Mouse (Mus musculus): ENCODE results near the gene Mdga2. TPM values are rescaled to one million over a fixed set of nuclear protein-coding genes. Genes with fewer than 3 reads are reported as not detected.
A peak's percentile ranks its signal among the peaks of the same experiment; 100 is the strongest.

The Mdga2 gene
- polyA plus RNA-seq, 1 experiment from 2014 or later: 0.33 TPM

DNA sequence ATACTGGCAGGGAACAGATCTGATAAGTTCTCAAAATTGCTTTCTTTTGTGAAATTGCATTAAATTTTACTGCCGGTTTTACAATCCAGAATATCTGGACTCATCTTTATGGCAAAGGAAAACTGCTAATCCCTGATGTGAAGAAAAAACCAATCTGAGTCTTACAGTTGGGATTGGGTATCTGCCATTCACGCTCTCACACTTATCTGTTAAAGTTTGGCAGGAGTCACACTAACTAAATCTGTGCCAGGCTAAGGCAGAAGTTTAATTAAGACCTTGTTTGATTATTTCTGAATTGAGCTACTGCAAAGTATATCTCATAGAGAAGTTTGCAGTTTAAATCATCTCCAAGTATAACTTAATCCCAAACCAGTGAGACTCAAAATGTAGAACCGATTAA, 82.2 kb downstream of the Mdga2 start:
- 77% methylated on average over 3 of the region's 3 CpGs for WGBS
- Histone ChIP-seq H3K27ac (ENCODE audit: low read depth, low read length) (no peak overlapping the region), H3K4me2 (replicated peaks; ENCODE audit: low read depth) (no peak overlapping the region), H3K9ac (ENCODE audit: low read depth, low read length) (no peak overlapping the region), H3K4me3 (ENCODE audit: low read depth, low read length) (no peak overlapping the region), H3K4me1 (replicated peaks; ENCODE audit: control insufficient read depth, insufficient read depth, low read length) (no peaks in the 10 kb centered on the region), H3K27me3 (replicated peaks; ENCODE audit: control insufficient read depth, insufficient read depth, low read length) (peaks cover 9% of the 10 kb centered on the region; the same call in 1 of the 2 replicates), H3K36me3 (ENCODE audit: control insufficient read depth, insufficient read depth) (no peaks in the 10 kb centered on the region), H3K9me3 (ENCODE audit: control insufficient read depth) (peaks cover 7% of the 10 kb centered on the region; the same call in 1 of the 2 replicates)
- no peak for TF ChIP-seq CTCF (IDR thresholded peaks at IDR 0.05; ENCODE audit: low read depth)
- ATAC-seq: no peak

DNA sequence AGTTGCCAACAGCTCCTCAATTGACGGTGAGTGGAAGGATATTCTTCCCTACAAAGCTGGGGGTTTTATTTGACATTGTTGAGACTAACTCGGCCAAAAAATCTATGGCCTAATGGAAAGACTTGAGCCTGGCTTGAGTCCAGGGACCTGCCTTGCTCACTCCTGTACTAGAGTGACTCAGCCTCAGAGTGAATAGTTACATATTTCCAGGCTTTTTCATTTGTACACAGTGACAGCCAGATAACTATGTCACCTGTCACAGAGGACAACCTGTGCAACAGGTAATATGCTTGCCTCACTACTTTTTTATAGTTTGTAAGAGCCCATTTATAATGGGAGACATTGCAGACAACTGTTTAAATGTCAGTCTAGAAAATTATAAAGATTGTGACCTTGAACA, 94.9 kb downstream of the Mdga2 start:
- H3K27ac ChIP-seq (ENCODE audit: low read depth, low read length): no peak overlapping the region
- no peaks in the 10 kb centered on the region for H3K4me1 ChIP-seq (replicated peaks; ENCODE audit: control insufficient read depth, insufficient read depth, low read length)
- no peak overlapping the region for H3K4me3 ChIP-seq (ENCODE audit: low read depth, low read length)
- H3K27me3 ChIP-seq (replicated peaks; ENCODE audit: control insufficient read depth, insufficient read depth, low read length): no peaks in the 10 kb centered on the region
- 44% methylated on average over 2 of the region's 2 CpGs for WGBS
- H3K9me3 ChIP-seq (ENCODE audit: control insufficient read depth): no peaks in the 10 kb centered on the region
- H3K9ac ChIP-seq (ENCODE audit: low read depth, low read length): no peak overlapping the region
- peak; percentile 93 for ATAC-seq
- TF ChIP-seq CTCF (IDR thresholded peaks at IDR 0.05; ENCODE audit: low read depth): no peak
- no peak overlapping the region for H3K4me2 ChIP-seq (replicated peaks; ENCODE audit: low read depth)
- no peaks in the 10 kb centered on the region for H3K36me3 ChIP-seq (ENCODE audit: control insufficient read depth, insufficient read depth)

DNA sequence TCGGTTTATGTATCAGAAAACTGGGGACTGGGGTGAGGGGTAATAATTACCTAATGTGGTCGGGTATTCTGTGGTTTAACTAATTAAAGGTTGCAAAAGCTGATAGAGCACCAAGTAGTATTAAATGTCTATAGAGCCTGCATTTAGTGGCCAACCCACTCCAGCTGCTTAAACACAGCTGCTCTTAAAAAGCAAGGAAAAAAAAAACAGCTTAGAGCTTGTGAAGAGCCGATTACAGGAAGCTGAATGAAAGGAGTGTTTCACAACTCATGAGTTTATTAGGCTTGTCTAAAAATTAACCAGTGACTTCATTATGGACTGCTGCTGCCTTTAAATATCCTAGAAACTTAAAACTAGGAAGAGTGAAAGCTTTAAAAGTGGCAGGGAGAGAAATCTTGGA, 98.5 kb downstream of the Mdga2 start:
- no peak overlapping the region for H3K27ac ChIP-seq (ENCODE audit: low read depth, low read length)
- H3K27me3 ChIP-seq (replicated peaks; ENCODE audit: control insufficient read depth, insufficient read depth, low read length): no peaks in the 10 kb centered on the region
- no peak overlapping the region for H3K4me3 ChIP-seq (ENCODE audit: low read depth, low read length)
- ATAC-seq: peak; percentile 81
- H3K4me2 ChIP-seq (replicated peaks; ENCODE audit: low read depth): peak overlapping the region; percentile 18
- no peak overlapping the region for H3K9ac ChIP-seq (ENCODE audit: low read depth, low read length)
- TF ChIP-seq CTCF (IDR thresholded peaks at IDR 0.05; ENCODE audit: low read depth): no peak
- no peaks in the 10 kb centered on the region for H3K9me3 ChIP-seq (ENCODE audit: control insufficient read depth)
- 21% methylated on average over 3 of the region's 3 CpGs for WGBS
- H3K36me3 ChIP-seq (ENCODE audit: control insufficient read depth, insufficient read depth): no peaks in the 10 kb centered on the region
- no peaks in the 10 kb centered on the region for H3K4me1 ChIP-seq (replicated peaks; ENCODE audit: control insufficient read depth, insufficient read depth, low read length)

DNA sequence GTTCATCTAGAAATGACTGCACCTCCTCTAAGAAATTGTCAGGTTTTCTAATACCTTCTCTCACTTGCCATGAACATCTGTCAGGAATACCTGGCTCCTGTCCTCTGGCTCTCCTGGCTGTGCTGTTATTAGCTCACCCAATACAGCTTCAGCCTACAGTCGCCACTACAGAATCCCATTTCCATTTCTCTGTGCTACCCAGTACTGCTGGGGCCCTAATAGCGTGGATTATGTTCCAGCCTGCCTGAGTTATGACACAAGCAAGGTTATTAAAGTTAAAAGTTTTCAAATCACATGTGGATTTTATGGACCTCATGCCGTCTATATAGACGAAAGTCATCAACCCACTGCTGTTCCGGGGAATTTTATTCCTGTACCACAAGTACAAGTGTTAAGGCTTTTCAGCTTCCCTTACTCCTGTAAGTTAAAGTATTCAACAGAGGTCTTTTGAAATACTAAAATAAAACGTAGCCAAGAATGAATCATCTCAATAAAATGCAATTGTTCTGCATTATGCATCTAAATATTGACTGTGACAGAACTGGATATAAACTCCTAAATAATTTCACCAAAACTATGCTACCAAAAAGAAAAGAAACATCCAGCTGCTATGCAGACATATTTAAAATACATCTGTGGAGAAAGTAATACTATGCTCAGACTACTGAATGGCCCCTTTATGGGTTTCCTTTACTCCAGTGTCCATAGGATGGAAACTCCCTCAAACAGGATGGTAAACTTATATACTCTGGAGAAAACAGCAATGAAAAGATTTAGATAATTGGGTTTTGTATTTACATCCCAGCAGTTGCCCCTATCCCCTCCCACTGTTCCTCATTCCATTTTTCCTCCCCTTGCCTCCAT, 103.5 kb downstream of the Mdga2 start:
- H3K4me1 ChIP-seq (replicated peaks; ENCODE audit: control insufficient read depth, insufficient read depth, low read length): no peaks in the 10 kb centered on the region
- WGBS: 73% methylated on average over 6 of the region's 6 CpGs
- H3K27me3 ChIP-seq (replicated peaks; ENCODE audit: control insufficient read depth, insufficient read depth, low read length): no peaks in the 10 kb centered on the region
- H3K36me3 ChIP-seq (ENCODE audit: control insufficient read depth, insufficient read depth): no peaks in the 10 kb centered on the region
- no peaks in the 10 kb centered on the region for H3K9me3 ChIP-seq (ENCODE audit: control insufficient read depth)
- no peak overlapping the region for H3K27ac ChIP-seq (ENCODE audit: low read depth, low read length)
- no peak overlapping the region for H3K4me3 ChIP-seq (ENCODE audit: low read depth, low read length)
- H3K4me2 ChIP-seq (replicated peaks; ENCODE audit: low read depth): no peak overlapping the region
- no peak overlapping the region for H3K9ac ChIP-seq (ENCODE audit: low read depth, low read length)
- ATAC-seq: no peak
- TF ChIP-seq CTCF (IDR thresholded peaks at IDR 0.05; ENCODE audit: low read depth): no peak

DNA sequence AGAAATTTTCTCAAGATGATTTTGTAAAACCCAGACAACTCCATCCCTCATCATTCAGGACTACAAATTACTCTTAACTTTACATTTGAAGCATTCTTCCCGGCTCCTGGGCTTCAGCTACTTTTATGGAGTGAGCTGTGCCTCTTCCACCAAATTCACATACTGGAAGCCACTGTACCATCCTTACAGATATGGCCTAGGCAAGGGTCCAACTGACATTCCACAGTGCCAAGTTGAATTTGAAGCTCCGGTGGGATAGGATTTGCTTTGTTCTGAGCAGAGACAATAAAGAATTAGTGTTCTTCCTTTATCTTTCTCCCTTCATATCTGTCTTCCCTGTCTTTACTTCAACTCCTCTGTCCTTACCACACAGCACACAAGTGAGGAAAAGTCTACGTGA, 118.2 kb downstream of the Mdga2 start:
- Histone ChIP-seq H3K9me3 (ENCODE audit: control insufficient read depth) (no peaks in the 10 kb centered on the region), H3K4me2 (replicated peaks; ENCODE audit: low read depth) (no peak overlapping the region), H3K27me3 (replicated peaks; ENCODE audit: control insufficient read depth, insufficient read depth, low read length) (no peaks in the 10 kb centered on the region), H3K4me1 (replicated peaks; ENCODE audit: control insufficient read depth, insufficient read depth, low read length) (no peaks in the 10 kb centered on the region), H3K36me3 (ENCODE audit: control insufficient read depth, insufficient read depth) (no peaks in the 10 kb centered on the region), H3K4me3 (ENCODE audit: low read depth, low read length) (no peak overlapping the region), H3K27ac (ENCODE audit: low read depth, low read length) (no peak overlapping the region), H3K9ac (ENCODE audit: low read depth, low read length) (no peak overlapping the region)
- TF ChIP-seq CTCF (IDR thresholded peaks at IDR 0.05; ENCODE audit: low read depth): no peak
- ATAC-seq: no peak
- WGBS: 80% methylated on average over 3 of the region's 3 CpGs

DNA sequence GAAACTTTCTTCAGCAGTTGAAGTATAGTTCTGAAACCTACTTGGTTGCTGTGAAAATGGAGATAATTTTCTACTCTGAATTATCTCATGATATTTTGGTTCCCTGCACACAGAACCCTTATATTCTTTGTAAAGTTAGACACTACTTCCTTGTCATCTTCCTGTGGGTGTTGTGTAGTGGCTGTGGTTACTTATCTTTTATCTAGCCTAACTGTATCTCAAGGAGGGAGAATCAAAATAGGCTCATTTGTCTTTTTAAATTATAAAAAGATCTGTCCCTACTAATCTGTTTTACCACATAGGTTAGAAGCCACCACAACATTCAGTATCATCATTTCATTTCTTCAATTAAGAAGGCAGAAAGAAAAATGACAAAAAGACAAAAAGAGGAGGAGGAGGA, 127.9 kb downstream of the Mdga2 start:
- no peak for ATAC-seq
- no peak overlapping the region for H3K27ac ChIP-seq (ENCODE audit: low read depth, low read length)
- no peaks in the 10 kb centered on the region for H3K9me3 ChIP-seq (ENCODE audit: control insufficient read depth)
- H3K4me1 ChIP-seq (replicated peaks; ENCODE audit: control insufficient read depth, insufficient read depth, low read length): no peaks in the 10 kb centered on the region
- TF ChIP-seq CTCF (IDR thresholded peaks at IDR 0.05; ENCODE audit: low read depth): no peak
- H3K36me3 ChIP-seq (ENCODE audit: control insufficient read depth, insufficient read depth): no peaks in the 10 kb centered on the region
- H3K27me3 ChIP-seq (replicated peaks; ENCODE audit: control insufficient read depth, insufficient read depth, low read length): no peaks in the 10 kb centered on the region
- no peak overlapping the region for H3K4me3 ChIP-seq (ENCODE audit: low read depth, low read length)
- H3K9ac ChIP-seq (ENCODE audit: low read depth, low read length): no peak overlapping the region
- no peak overlapping the region for H3K4me2 ChIP-seq (replicated peaks; ENCODE audit: low read depth)
